Mouse (Mus musculus) midbrain, embryonic 10.5 days (tissue): Measurements from ENCODE around the gene Wnk1. TPM values are rescaled to one million over a fixed set of nuclear protein-coding genes. Genes with fewer than 3 reads are reported as not detected.

Source experiments
- DNase-seq: peaks from one replicate; pipeline ENCODE4 v3.0.0-alpha.2; 2017; ENCODE audit warnings: low spot score
- H3K27ac ChIP-seq: fragments of 300-500 bp; sonication (generic); replicated peaks from 2 replicates; pipeline ENCODE4 v1.5.1; 2016; ENCODE audit warnings: mild to moderate bottlenecking
- H3K27me3 ChIP-seq: fragments of 300-500 bp; sonication (generic); 2 replicates; pipeline ENCODE4 v1.6.1; 2016; ENCODE audit warnings: low read depth, mild to moderate bottlenecking; ENCODE audit not compliant: poor library complexity, severe bottlenecking
- H3K36me3 ChIP-seq: fragments of 300-500 bp; sonication (generic); 2 replicates; pipeline ENCODE4 v1.6.1; 2016; ENCODE audit warnings: mild to moderate bottlenecking, moderate library complexity
- H3K4me1 ChIP-seq: fragments of 300-500 bp; sonication (generic); 2 replicates; pipeline ENCODE4 v1.6.1; 2016
- H3K4me3 ChIP-seq: fragments of 300-500 bp; sonication (generic); 2 replicates; pipeline ENCODE4 v1.5.1; 2016; ENCODE audit warnings: mild to moderate bottlenecking, moderate library complexity
- H3K9me3 ChIP-seq: fragments of 300-500 bp; sonication (generic); replicated peaks from 2 replicates; pipeline ENCODE4 v1.6.1; 2016; ENCODE audit warnings: mild to moderate bottlenecking
- WGBS: fragments of 180-500 bp; shearing (Covaris S2); methylation state at CpG from one replicate; pipeline ENCODE4 v1.1.7; 2016; 5-methylcytosine and 5-hydroxymethylcytosine counted together
- polyA plus RNA-seq: library from polyadenylated mRNA; unstranded; fragments of >200 nt; fragmentation: Nextera tagmentation; extraction: Ambion mirVana; gene quantifications from 2 replicates; pipeline ENCODE4 v1.2.1, GENCODE M21; 2016

Gene Wnk1
- polyA plus RNA-seq, 1 experiment from 2014 or later, result 44.1 TPM

GRCm38 (mm10) chr6:120065552-120066177, 27.2 kb upstream of the Wnk1 start:
- Histone ChIP-seq H3K4me3 (no peak overlapping the region), H3K36me3 (no peaks in the 10 kb centered on the region), H3K27ac (no peak overlapping the region), H3K27me3 (no peaks in the 10 kb centered on the region), H3K9me3 (no peaks in the 10 kb centered on the region), H3K4me1 (no peaks in the 10 kb centered on the region)
- DNase-seq, result no peak
- 72% methylated on average over 6 of the region's 6 CpGs for WGBS

- H3K4me1 ChIP-seq, result no peaks in the 10 kb centered on the region
- H3K9me3 ChIP-seq, result no peaks in the 10 kb centered on the region
- no peak overlapping the region for H3K4me3 ChIP-seq
- no peaks in the 10 kb centered on the region for H3K27me3 ChIP-seq
- WGBS, result 40% methylated on average over 2 of the region's 2 CpGs
- H3K27ac ChIP-seq, result no peak overlapping the region
- no peaks in the 10 kb centered on the region for H3K36me3 ChIP-seq
- no peak for DNase-seq
Observed at GRCm38 (mm10) chr6:120064627-120065026, 26.2 kb upstream of the Wnk1 start.

DNA sequence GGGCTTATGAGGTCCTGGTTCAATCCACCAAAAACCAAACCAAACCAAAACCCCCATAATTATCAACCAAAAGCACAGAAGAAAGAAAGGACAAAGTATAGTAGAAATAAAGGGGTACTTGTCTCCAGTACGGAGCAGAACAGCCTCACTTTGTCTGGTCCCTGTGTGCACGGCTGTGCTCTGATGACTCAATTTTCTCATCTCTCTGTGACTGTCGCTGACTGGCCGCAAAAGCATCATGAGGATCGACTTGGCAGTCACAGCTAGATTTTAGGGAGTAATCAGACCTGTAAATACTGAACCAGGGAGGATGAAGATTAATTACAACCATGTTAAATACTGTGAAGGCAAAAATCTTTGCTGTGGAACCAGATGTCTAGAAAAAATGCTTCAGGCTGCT, 24.5 kb upstream of the Wnk1 start:
- Histone ChIP-seq H3K9me3 (no peaks in the 10 kb centered on the region), H3K36me3 (no peaks in the 10 kb centered on the region), H3K27me3 (no peaks in the 10 kb centered on the region), H3K27ac (no peak overlapping the region), H3K4me3 (no peak overlapping the region), H3K4me1 (no peaks in the 10 kb centered on the region)
- WGBS, result 92% methylated on average over 5 of the region's 5 CpGs
- no peak for DNase-seq

- Histone ChIP-seq H3K9me3 (no peaks in the 10 kb centered on the region), H3K4me3 (no peak overlapping the region), H3K27ac (no peak overlapping the region), H3K36me3 (no peaks in the 10 kb centered on the region), H3K4me1 (no peaks in the 10 kb centered on the region), H3K27me3 (no peaks in the 10 kb centered on the region)
- WGBS, result 79% methylated on average over 2 of the region's 2 CpGs
- DNase-seq, result no peak
Observed at GRCm38 (mm10) chr6:120055666-120056540, 17.4 kb upstream of the Wnk1 start.

DNA sequence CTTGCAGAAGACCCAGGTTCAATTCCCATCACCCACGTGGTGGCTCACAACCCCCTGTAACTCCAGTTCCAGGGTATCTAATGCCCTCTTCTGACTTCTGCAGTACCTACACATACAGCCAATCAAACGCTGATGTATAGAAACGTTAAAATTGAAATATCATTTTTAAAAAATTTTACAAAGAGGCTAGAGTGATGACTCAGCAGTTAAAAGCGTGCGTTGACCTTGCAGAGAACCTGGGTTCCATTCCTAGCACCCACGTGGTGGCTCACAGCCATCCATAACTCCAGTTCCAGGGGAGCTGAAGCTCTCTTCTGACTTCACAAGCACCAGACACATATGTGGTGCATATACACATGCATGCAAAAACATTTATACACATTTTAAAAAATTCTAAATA, 15.9 kb upstream of the Wnk1 start:
- H3K36me3 ChIP-seq, result no peaks in the 10 kb centered on the region
- H3K27me3 ChIP-seq, result no peaks in the 10 kb centered on the region
- 83% methylated on average over 6 of the region's 6 CpGs for WGBS
- H3K9me3 ChIP-seq, result no peaks in the 10 kb centered on the region
- no peak overlapping the region for H3K27ac ChIP-seq
- no peak overlapping the region for H3K4me3 ChIP-seq
- no peak for DNase-seq
- no peaks in the 10 kb centered on the region for H3K4me1 ChIP-seq

- Histone ChIP-seq H3K36me3 (no peaks in the 10 kb centered on the region), H3K4me1 (no peaks in the 10 kb centered on the region), H3K27ac (no peak overlapping the region), H3K9me3 (no peaks in the 10 kb centered on the region), H3K4me3 (no peak overlapping the region), H3K27me3 (no peaks in the 10 kb centered on the region)
- WGBS, result 85% methylated on average over 7 of the region's 7 CpGs
- DNase-seq, result no peak
Observed at GRCm38 (mm10) chr6:120047705-120048292, 9.3 kb upstream of the Wnk1 start.

- H3K4me3 ChIP-seq, result no peak overlapping the region
- H3K9me3 ChIP-seq, result no peaks in the 10 kb centered on the region
- H3K27me3 ChIP-seq, result no peaks in the 10 kb centered on the region
- no peak overlapping the region for H3K27ac ChIP-seq
- no peaks in the 10 kb centered on the region for H3K4me1 ChIP-seq
- no peaks in the 10 kb centered on the region for H3K36me3 ChIP-seq
- no peak for DNase-seq
- WGBS, result 79% methylated on average over 4 of the region's 4 CpGs
Observed at GRCm38 (mm10) chr6:120045406-120045805, 6.9 kb upstream of the Wnk1 start.

DNA sequence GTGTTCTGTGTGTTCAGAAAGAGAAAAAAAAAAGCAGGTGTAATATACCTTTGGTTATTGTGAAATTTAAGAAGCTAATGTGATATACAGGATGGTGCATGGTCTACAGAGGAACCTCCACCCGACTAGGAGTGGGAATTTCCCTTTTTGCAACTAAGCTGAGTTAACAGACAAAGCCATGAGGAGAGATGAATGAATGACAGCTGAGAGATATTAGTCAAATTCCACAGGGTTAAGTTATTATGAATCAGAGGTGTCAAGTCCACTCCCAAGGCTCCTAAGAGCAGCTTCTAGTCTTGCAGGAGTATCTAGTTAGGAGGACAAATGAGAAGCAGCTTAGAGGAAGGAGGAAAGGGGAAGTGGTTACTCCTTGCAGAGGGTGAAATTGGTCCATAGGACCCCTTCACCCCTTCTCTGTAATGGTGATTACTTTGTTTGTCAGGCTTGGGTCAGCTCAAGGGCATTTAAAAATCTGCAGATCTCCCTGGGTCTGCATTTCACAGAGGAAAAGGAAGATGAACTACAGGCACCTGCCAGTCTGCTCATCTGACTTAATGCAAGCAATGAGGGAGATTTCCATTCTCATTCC, 4.3 kb upstream of the Wnk1 start:
- Histone ChIP-seq H3K27me3 (no peaks in the 10 kb centered on the region), H3K27ac (no peak overlapping the region), H3K4me3 (no peak overlapping the region), H3K4me1 (0 out of 2 replicates have a peak, but pooled peaks cover 6% of the 10 kb centered on the region), H3K9me3 (no peaks in the 10 kb centered on the region), H3K36me3 (no peaks in the 10 kb centered on the region)
- WGBS, result 89% methylated on average over 1 of the region's 1 CpGs
- DNase-seq, result no peak

GRCm38 (mm10) chr6:120040557-120040857, 2.0 kb upstream of the Wnk1 start:
- Histone ChIP-seq H3K27ac (no peak overlapping the region), H3K36me3 (no peaks in the 10 kb centered on the region), H3K4me1 (peaks cover 21% of the 10 kb centered on the region), H3K27me3 (no peaks in the 10 kb centered on the region), H3K9me3 (no peaks in the 10 kb centered on the region), H3K4me3 (no peak overlapping the region)
- 91% methylated on average over 4 of the region's 4 CpGs for WGBS
- no peak for DNase-seq

DNA sequence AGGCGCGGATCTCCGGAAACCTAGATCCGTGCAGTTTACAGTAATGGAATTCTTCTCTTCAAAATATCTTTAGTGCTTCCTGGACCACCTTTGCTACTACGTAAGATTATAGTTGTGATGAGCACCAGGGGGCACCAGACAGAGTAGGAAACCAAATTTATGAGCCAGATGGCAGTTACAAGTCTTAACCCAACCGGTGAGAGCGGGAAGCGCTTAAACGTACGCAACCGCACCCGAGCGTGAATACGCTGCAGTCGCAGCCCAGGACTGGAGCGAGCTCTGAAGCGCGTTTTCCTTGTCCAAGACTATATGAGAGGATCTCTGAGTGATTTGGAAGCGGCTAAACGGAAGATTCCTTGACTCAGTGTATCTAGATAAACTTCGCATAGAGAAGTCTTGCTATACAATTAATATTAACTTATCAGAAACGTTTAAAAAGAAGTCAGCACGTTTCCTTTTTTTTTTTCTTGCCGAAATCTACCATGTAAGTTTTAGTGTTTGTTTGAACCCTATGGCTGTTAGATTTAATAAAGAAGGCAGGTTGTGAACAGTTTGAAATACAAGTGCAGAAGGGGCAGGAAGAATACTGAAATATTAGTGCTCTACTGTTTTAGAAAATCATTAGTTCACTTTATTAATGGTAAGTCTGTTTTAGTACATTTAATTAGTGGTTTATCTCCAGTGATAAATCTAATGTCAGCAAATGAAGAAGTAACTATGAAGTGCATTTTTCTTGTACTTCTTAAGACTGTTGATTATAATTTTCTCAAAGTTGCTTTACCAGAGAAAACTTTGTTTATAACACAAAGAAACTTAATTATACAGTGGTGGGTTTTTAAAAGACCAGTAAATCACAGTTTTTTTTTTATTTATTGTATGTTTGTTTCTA, 1.4 kb upstream of the Wnk1 start:
- Histone ChIP-seq H3K9me3 (no peaks in the 10 kb centered on the region), H3K27me3 (no peaks in the 10 kb centered on the region), H3K36me3 (peaks cover 2% of the 10 kb centered on the region), H3K4me3 (peak overlapping the region; percentile 99), H3K27ac (peak overlapping the region; percentile 95), H3K4me1 (peaks cover 24% of the 10 kb centered on the region)
- 3% methylated on average over 24 of the region's 24 CpGs for WGBS
- DNase-seq, result peak; percentile 81

DNA sequence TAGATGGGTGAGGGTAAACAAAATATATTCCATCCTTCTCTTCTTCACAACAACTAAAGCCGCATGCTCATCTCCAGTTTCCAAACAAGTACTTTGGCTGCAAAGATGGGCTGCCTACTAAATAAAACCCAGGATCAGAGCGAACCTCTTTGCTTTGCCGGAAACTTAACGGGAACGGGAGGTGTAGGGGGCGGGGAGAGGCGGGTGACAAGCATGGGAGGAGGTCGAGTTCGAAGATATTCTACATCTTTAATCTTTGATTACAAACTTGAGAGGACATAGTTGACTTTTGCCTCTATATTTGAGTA, 738 bp upstream of the Wnk1 start:
- Histone ChIP-seq H3K4me3 (peak overlapping the region; percentile 99), H3K9me3 (no peaks in the 10 kb centered on the region), H3K27ac (peak overlapping the region; percentile 95), H3K4me1 (peaks cover 26% of the 10 kb centered on the region), H3K27me3 (no peaks in the 10 kb centered on the region), H3K36me3 (peaks cover 7% of the 10 kb centered on the region)
- DNase-seq, result peak; percentile 43
- under 1% methylated on average over 9 of the region's 9 CpGs for WGBS

- peak overlapping the region; percentile 95 for H3K27ac ChIP-seq
- H3K4me1 ChIP-seq, result peaks cover 26% of the 10 kb centered on the region
- no peaks in the 10 kb centered on the region for H3K27me3 ChIP-seq
- under 1% methylated on average over 85 of the region's 85 CpGs for WGBS
- peak; percentile 79 for DNase-seq
- peaks cover 19% of the 10 kb centered on the region for H3K36me3 ChIP-seq
- no peaks in the 10 kb centered on the region for H3K9me3 ChIP-seq
- H3K4me3 ChIP-seq, result peak overlapping the region; percentile 99
Observed at GRCm38 (mm10) chr6:120037636-120038365, 671 bp downstream of the Wnk1 start.
